Mouse (Mus musculus) adrenal gland, adult (tissue): ENCODE data around the gene Zfp185.

Experiments
- DNase-seq, 2 experiments: peaks; one replicate each; pipeline ENCODE4 v3.0.0; 2022 to 2023; ENCODE audit warnings: low spot score in 1 of 2; ENCODE audit not compliant: inconsistent age in 2 of 2

Zfp185 gene

DNA sequence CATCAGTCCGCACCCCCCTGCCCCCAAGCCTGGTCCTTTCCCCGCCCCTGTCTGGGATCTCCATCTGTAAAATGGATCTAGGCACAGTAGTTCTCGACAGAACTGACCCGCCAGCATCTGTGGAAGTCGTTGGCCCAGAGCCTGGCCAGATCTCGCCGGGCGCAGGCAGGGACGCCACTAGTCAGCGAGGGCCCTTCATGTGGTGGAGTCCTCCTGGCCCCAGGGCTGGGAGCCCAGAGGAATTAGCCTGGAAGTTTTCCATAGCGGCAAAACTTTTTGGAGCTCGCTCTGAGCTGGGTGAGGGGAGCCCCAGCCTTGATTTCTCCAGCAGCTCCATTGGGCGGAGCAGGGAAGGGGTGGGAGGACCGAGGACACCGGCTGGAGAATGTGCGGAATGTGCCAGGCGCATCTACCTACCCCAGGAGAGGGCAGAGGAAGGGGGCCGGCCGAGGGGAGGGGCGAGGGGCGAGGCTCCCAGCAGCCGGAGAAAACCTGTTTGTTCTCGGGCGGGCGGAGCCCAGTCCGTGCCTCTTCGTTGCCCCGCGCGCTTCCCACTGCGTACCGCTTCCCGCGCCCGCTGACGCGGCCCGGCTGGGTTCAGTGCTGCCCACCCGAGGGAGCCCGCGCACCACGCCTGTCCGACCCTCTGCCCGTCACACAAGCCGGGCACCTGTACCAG is at the start of gene Zfp185:
Zfp185 (plus strand) TSS at position 499 of the 679 bp plus-strand sequence.
- peak; percentile 34 to 65 for DNase-seq

DNA sequence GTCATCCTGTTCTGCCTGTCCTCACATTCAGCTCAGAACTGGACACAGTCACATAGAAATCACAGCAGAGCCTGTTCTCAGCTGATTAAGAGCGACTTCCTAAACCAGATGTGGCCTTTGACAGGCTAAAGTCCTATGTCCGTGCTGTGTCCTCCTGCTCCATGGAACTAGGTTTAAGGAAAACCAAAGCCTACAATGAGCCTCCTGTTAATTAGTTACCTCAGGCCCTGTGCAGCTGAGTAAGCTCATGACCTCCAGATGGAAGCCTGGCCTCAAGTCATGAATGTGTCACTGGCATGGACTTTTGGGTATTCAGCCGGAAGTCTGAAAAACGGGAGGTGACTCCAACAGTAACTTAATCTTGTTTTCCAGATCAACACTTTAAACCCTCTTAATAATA is 33.7 kb upstream of the Zfp185 start:
- DNase-seq: peak; percentile 7 to 24

DNA sequence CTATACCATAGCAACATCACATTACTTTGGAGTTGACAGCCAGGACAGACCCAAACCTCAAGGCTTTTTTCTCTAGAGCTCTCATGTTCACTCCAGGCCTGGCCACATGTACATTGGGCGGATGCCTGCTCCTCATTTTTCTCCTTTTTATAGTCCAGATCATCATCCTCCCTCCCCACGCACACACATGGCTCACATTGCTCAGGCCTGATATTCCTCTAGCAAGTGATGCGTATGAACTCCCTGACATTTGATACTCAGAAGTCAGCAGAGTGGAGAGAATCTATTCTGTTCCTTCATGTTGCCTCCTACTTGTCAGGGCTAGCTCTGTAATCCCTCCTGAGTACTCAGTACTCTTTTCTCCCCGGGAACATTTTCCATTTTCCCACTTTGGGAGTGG is 30.7 kb upstream of the Zfp185 start:
- no peak for DNase-seq

DNA sequence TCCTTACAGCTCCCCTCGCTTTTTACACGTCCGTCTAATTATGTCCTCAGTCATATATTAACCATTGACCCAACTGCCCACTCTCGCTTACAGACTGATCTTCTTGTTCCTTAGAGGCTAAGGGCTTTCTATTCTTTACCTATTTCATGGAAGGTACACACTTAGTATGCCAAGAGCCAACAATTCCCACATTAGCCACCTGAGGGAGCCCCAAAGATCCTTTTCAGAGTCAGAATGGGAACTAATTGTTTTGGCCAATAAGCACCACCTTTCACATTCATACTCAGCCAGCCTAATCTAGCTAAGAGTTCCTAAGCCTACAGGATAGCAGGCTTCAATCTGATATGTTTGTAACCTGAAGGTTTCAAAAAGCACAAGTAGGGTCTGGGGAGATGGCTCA is 26.7 kb upstream of the Zfp185 start:
- DNase-seq: no peak

DNA sequence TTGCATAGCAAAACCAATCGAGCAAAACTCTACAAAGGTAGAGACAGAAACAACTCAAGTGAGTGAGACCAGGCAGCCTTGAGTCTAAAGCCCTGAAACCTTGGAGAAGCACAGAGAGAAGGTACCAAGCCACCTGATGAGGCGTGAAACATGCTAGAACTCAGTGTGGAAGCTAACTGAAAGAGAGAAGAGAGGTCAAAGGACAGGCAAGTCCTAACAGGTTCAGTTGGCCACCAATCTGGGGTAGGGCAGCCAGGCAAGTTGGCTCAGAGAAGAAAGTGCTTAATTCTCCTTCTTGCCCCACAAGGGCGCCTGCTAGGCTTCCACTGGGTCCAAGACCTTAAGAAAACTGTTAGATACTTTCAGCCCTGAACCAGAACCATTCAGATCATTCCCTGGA is 25.6 kb upstream of the Zfp185 start:
- no peak for DNase-seq

DNA sequence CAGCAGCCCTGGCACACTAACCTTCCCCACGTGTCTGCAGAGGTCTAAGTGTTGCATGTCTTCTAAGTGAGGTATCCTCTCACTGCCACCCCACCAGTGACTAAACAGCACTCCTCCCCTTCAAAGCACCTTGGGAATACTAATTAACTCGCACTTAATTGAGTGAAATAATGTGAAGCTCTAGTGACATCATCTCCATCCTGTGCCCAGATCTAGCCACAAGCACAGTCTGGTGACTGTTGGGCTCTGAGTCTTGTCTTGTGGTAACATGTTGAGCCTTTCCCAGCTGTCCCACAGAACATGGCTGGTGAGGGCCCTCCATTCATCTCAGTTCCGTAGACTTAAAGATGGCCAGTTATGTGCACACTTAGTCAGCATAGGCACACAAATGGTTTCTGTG is 24.4 kb upstream of the Zfp185 start:
- DNase-seq: no peak

DNA sequence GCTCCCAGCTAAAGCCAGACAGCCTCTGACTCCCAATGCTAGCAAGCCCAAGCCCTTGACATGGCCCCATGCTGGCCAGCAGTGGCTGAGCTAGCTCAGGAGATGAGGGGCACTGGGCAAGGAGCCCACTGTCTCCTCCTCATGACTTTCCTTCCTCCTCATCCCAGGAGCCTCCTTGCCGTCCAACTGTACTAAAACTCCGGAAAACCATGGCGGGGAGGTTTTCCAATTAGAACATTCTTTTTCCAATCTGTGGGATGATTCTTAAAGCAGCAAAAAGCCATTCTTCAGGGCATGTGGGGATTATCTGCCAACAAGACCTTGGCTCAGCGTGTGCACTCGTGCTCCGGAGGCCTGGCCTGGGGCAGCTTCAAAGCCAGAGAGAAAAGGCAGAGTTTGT is 4.3 kb upstream of the Zfp185 start:
- DNase-seq: peak in 1 of 2 experiments; percentile 36

DNA sequence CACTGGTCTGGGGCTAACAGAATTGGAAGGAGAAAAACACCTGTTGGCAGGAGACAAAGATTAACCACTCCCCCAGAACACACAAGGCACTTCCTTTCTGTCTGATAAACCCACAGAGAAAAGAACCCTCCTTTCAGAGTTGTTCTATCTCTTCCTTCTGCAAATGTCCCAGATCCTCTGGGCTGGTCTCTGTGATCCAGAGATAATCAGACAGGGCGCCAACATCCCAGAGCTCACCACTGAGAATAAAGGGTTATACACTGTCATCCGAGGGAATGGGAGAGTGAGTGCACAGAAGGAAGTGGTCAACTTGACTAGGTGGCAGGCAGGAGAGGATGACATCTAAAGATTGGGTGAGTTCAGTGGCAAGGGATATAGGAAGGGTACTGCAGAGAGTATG is 1.5 kb upstream of the Zfp185 start:
- no peak for DNase-seq

DNA sequence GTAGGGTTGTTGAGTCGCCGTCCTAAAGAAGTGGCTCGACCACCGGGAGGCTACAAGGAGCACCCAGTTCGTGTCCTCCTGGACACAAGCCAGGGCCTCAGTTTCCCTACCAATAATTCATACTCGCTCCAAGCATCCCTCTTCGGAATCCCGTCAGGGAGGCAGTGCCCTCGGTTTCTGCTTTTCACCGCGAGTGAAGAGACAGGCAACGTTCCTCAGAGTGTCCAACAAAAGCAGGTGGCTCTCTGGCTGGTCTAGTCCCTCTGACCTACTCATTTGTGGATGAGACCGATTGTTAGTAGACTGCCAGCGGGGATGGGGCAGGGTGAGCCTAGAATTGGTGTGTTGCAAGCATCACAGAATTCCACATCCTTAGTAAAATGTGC is 374 bp downstream of the Zfp185 start:
- no peak for DNase-seq

DNA sequence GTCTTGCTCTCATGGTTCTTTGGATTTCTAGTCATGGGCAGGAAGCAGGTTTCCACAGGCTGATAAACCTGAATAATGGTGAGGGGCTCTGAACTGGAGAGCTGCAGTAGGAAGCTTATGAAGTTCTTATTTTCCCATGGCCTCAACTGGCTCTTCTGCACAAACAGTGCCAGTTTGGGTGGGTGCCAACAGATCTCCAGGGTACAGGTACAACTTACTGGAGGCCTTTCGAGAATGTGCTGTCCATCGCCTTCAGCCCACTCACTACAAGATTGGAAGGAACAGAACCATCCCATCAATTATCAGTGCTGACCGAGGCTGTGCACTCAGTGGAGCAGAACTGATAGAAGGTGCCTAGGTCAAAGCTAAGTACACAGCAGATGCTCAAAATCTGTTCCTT is 1.3 kb downstream of the Zfp185 start:
- DNase-seq: no peak

DNA sequence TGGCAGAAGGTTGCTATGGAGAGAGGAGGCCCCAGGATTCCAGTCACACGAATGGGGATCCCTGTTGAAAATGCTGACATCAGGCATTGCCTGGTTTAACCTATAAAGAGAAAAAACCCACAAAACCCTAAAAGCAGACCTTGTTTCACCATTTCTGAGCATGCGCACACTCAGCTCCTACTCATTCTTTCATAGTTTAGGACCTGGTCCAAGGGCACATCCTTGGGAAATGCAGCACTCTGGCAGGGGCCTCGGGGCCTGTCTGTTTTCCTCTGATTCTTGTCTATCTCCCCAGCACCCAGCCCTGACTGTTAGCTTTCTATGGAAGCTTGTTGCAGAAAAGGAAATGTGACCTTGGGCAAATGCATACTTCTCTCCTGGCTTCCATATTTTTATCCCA is 3.4 kb downstream of the Zfp185 start:
- DNase-seq: peak; percentile 40 to 51

DNA sequence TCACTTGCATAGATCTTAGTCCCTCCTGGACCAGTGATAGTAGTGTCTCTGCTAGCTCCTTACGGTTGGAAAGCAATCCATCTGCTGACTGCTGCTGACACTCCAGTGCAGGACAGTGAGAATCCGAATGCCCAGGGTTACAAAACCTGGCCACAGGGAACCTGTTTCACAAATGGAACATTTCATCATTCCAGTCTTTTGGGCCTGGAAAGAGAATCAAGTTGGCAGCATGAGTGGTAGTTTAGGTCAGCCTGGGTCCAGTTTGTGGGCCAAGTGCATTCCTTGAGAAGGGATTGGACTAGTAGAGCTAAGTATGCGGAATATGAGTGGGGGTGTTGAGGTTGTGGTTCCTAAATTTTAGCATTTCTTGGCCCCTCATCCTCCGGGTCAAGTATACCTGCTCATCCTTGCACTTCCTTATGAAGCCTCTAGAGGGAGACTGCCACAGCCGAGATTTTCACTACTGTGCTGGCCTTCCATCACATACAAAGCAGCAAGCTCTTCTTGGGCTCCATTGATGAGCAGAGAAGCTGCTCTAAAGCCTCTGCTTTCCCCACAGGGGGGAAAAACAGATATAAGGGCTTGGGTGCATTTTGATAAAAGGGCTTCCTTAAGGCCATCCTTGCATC is 5.3 kb downstream of the Zfp185 start:
- DNase-seq: peak in 1 of 2 experiments; percentile 46

DNA sequence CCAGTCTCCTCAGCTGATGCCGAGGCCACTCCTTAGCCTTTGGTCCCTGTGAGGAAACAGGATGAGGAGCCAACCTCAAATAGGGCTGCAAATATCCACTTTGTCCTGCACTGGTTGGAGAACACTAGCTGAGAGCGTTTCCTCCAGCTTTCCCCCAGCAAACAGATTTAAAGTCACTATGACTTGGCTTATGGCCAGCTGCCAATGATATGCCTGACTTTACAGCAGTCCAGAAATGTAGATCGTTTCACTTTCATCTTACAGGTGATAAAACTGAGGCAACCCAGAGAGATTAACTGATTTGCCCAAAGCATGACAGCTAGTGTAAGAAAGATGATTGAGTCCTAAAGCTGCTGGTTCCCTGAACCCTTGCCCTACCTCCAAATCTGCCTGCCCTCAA is 8.4 kb downstream of the Zfp185 start:
- DNase-seq: no peak

DNA sequence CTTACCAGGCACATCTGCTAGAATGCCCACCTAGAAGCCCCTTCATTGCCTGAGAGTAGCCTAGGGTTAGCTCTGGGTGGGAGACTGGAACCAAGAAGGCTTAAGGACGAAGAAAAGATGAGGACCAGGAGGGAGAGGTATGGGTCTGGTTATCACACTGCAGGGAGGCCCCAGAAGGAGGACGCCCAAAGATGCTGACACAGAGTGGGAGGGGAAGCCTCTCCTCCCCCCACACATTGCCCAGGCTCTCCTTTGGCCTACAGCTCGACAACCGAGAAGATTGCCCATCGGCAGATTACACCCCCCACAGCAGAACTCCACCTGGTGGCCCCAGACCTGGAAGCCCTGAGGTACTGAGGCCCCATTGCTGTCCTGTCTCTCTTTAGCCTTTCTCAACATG is 16.0 kb downstream of the Zfp185 start:
- DNase-seq: no peak

DNA sequence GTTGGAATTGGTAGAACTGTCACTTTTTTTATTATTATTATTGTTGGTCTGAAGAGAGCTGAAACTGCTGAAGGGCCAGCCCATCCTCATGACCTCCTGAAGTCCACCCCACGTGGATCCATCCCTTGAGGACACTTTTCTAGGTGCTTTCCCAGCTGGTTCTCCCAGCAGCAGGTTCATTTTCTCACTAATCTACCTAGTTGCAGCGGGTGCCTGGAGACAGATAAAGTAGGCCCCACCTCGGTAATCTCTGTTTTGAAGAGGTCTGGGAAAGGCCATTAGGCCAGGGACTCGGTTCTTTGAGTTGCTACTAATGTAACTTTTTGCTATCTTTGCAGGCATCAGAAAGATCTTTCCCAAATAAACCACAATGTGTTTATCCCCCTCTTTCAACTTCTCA is 18.5 kb downstream of the Zfp185 start:
- DNase-seq: no peak

DNA sequence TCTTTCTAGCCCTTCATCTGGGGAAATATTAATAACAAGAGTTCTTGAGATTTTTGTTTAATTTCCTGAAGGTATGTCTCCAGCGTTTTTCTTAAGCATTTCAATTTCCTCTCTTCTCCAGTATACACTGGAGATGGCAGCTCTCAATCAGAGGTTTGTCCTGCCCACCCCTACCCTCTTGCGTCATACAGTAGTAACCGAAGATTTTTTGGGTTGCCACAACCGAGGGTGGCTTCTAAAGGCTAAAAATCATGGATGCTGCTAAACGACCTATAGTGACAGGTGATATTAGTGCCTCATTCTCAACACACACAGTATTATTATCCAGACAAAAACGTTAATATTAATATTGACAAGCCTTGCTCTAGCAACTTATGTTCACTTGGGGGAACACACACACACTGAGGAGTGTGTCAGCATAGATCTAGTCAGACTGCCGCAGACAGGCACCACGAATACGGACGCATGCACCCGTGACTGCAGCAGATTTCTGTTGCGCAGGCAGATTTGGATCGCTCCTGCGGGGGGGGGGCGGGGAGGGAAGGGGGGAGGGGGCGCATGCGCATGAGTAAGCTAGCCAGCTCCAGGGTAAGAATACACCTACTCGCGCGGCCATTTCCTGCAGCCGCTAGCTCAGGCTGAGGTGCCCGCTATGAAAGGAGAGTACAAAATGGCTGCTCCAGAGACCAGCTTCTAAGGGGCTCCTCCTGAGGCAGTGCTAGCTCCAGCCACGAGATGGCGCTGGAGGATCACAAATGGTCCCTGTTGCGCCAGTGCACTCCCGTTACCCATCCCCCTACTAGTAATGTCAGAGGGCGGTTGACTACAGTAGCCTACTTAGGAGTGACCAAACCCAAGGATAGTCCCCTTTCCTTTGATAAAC is 20.7 kb downstream of the Zfp185 start:
- DNase-seq: peak; percentile 93 to 97

DNA sequence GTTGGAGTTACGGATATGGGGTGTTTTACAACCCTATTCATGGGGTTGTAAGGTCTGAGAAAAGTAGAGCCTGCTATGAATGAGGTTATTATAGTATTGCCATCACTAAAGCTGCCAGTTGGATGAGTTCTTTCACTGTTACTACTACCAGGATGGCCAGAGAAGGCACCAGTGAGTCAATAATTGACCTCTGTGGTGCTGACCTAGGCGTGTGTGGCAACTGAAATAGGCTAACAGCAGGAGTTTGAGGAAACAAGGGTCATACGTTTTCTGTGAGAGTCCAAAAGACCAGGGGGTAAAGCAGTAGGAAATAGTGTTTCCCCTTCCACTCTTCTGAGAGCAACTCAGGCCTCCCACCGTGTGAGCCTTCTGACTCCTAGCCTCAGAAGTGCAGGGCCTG is 25.7 kb downstream of the Zfp185 start:
- DNase-seq: no peak

DNA sequence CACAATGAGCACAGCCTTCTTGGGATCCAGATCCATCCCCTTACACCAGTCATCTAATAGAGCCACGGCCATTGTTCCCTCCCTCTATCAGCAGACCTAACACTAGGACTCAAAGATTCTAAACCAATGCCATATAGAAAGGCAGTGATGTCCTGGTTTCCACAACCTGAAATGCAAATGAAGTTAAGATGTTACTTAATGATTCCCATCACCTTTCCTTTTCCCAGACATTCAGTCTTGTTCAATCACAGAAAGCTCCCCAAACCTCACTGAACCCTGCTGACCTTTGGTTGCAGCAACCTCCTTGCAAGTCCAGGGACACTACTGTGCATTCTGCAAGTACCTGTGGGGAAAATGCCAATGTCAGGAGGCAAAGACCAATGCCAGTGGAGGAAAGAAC is 49.9 kb downstream of the Zfp185 start, which contains the start of gene Pnma5:
Pnma5 (minus strand) TSS at position 101 of the 400 bp plus-strand sequence.
- no peak for DNase-seq

DNA sequence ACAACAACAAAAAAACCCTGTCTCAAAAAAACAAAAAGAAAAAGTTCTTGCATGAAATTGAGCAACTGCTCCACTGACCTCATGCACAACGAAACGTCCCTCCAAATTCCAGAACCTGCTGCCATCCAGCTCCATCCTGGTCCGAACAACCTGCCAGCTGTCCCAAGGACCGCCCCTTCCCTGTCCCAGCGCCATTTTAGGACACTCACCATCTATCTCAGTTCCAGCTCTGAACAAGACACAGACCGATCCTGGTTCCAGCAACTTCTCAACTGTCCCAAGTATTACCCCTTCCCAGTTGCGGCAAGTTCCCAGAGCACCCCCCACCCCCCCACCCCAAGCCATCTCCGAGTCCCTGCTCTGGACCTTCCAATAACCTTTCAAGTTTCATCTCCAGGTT is 51.7 kb downstream of the Zfp185 start:
- no peak for DNase-seq

DNA sequence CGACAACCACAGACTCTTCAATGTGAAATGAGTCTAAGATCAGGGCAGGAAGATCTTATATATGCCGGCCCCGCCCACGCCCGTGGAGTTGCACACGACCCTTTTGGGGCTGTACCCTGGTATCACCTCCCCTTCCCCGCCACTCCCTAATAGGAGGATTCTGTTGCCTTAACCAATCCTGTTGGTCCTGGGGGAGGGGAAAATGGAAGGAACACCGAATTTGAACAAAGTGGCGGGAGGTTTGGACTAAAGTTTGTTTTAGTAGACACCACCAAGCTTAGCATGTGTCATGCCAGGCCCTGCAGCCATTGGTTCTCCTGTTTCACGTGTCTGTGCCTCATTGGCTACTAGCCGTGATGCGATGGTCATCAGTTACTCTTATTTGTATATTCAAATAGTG is 52.5 kb downstream of the Zfp185 start:
- no peak for DNase-seq

DNA sequence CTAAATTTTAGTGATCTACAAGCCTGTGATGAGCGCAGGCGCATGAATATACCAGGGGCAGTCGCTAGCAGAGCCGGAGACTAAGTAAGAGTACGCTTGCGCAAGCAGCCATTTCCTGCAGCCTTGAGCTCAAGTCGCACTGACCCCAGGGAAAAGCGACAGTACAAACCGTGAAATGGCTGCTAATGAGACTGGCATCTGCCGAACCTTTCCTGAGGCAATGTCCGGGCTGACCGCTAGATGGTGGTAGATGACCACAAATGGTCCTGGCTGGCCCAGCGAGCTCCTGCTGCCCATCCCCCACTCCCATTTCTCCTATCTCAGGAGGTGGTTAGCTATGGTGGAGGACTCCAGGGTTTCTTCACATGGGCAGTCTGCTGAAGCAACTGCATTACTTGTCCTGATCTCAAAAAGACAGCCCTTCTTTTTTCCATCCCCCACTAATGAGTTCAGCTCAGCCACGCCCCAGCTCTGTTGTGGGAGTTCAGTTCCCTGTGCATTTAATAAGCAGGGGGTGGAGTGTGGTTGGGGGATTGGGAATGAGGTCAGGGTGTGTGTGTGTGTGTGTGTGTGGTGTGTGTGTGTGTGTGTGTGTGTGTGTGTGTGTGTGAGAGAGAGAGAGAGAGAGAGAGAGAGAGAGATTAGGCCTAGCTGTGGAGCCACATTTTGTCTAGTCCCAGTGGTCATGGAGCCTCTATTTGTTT is 66.9 kb downstream of the Zfp185 start:
- DNase-seq: peak; percentile 89 to 97
